In genomic region chr4:155812665-155813181, GRCm38 (mm10) we compare ENCODE assay signal across 8 mouse cellular contexts. TPM values are rescaled to one million over a fixed set of nuclear protein-coding genes. Genes with fewer than 3 reads are reported as not detected.
A peak's percentile ranks its signal among the peaks of the same experiment; 100 is the strongest.
DNase-seq lines count a peak whose midpoint lies in the region; ATAC-seq and TF ChIP-seq lines count a peak whose summit lies in the region.

No protein-coding gene starts in this region.

- 0 out of 2 replicates have a peak, but pooled peaks have one; percentile 21 for TF ChIP-seq EP300 in heart, postnatal 0 days (IDR thresholded peaks at IDR 0.05; ENCODE audit: low read depth)

- H3K27ac ChIP-seq in thymus, adult 2 months (ENCODE audit: control insufficient read depth, insufficient read depth, low read length): peak overlapping the region; percentile 23
- peak overlapping the region; percentile 90 for H3K27ac ChIP-seq in brown adipose tissue, adult 24 weeks (replicated peaks; ENCODE audit: low read depth, low read length)
- peak overlapping the region; percentile 95 for H3K27ac ChIP-seq in heart, postnatal 0 days (ENCODE audit: low read depth)

- peaks cover 67% of the 10 kb centered on the region for H3K36me3 ChIP-seq in thymus, adult 2 months (ENCODE audit: control insufficient read depth, insufficient read depth, low read length)
- peaks cover 69% of the 10 kb centered on the region for H3K36me3 ChIP-seq in heart, postnatal 0 days (replicated peaks; ENCODE audit: control insufficient read depth, insufficient read depth, low read length)

- no peak for TF ChIP-seq CTCF in thymus, adult 2 months (IDR thresholded peaks at IDR 0.05; ENCODE audit: borderline replicate concordance, control insufficient read depth, extremely low read depth, insufficient read depth, low read length, poor library complexity)
- no peak for TF ChIP-seq CTCF in heart, postnatal 0 days (IDR thresholded peaks at IDR 0.05; ENCODE audit: low read depth)

- peak; percentile 39 for DNase-seq in thymus, adult 2 months
- DNase-seq in thymus, adult 18-20 months: no peak
- no peak for DNase-seq in heart, postnatal 0 days (ENCODE audit: low spot score)
- DNase-seq in liver: peak; percentile 28
- peak; percentile 57 for DNase-seq in neural tube, embryonic 10.5 days (ENCODE audit: extremely low spot score, low spot score)
- no peak for DNase-seq in layer of hippocampus, adult 9-11 months
- no peak for DNase-seq in left cerebral cortex, postnatal 36 days (ENCODE audit: low spot score in 2 of 2)

- peak overlapping the region; percentile 84 for H3K4me2 ChIP-seq in heart, postnatal 0 days (ENCODE audit: low read depth, low read length)

- TF ChIP-seq POLR2A in thymus, adult 2 months (IDR thresholded peaks at IDR 0.05; ENCODE audit: control insufficient read depth, extremely low read depth, insufficient read depth, low read length, poor library complexity): no peak

- peak; percentile 11 for ATAC-seq in heart, postnatal 0 days (ENCODE audit: insufficient read depth, low read depth)

- peaks cover 5% of the 10 kb centered on the region; the same call in 1 of the 2 replicates for H3K4me1 ChIP-seq in thymus, adult 2 months (replicated peaks; ENCODE audit: control insufficient read depth, insufficient read depth, low read length)
- peaks cover 8% of the 10 kb centered on the region; the same call in 1 of the 2 replicates for H3K4me1 ChIP-seq in brown adipose tissue, adult 24 weeks (ENCODE audit: control insufficient read depth, insufficient read depth, insufficient read length, low read length)
- H3K4me1 ChIP-seq in heart, postnatal 0 days (ENCODE audit: control insufficient read depth, insufficient read depth): peaks cover 16% of the 10 kb centered on the region; the same call in 1 of the 2 replicates

- intact Hi-C loops in left cerebral cortex, postnatal 36 days (cut with DNase I): no loop called here

- H3K9ac ChIP-seq in heart, postnatal 0 days (replicated peaks; ENCODE audit: low read depth, low read length): peak overlapping the region; percentile 99

- peak overlapping the region; percentile 77 for H3K4me3 ChIP-seq in thymus, adult 2 months (ENCODE audit: control insufficient read depth, insufficient read depth, low read length)
- H3K4me3 ChIP-seq in brown adipose tissue, adult 24 weeks (ENCODE audit: insufficient read depth, low read depth, low read length): peak overlapping the region; percentile 95
- peak overlapping the region; percentile 97 for H3K4me3 ChIP-seq in heart, postnatal 0 days (ENCODE audit: low read depth, low read length)

- WGBS in thymus, adult 2 months: under 1% methylated on average over 49 of the region's 49 CpGs
- under 1% methylated on average over 49 of the region's 49 CpGs for WGBS in heart, postnatal 0 days

- no peaks in the 10 kb centered on the region for H3K27me3 ChIP-seq in thymus, adult 2 months (ENCODE audit: control insufficient read depth, insufficient read depth, low read length)
- no peaks in the 10 kb centered on the region for H3K27me3 ChIP-seq in heart, postnatal 0 days (ENCODE audit: control insufficient read depth, insufficient read depth, low read length)

- no peaks in the 10 kb centered on the region for H3K9me3 ChIP-seq in heart, postnatal 0 days (replicated peaks; ENCODE audit: control insufficient read depth, low read length)

RNA-seq across cellular contexts. Expression of gene Ccnl2, which starts 0.4 kb away (rescaled TPM):
- 131 and 145 TPM in 2 replicates for polyA plus RNA-seq in thymus, adult 2 months (2012; rRNA removed)
- 28.2 and 61.6 TPM in 2 replicates for polyA plus RNA-seq in brown adipose tissue, adult 24 weeks (2012; ENCODE audit: insufficient read depth, insufficient read length, missing spikeins)
- total RNA-seq in heart, postnatal 0 days (2014; rRNA removed; ENCODE audit: low replicate concordance): 58.7 and 80.7 TPM in 2 replicates
- polyA plus RNA-seq in heart, postnatal 0 days (2015; fragmentation: Nextera tagmentation; extraction: Ambion mirVana): 79.6 and 83.0 TPM in 2 replicates
- 10 to 100 TPM; 50.4 to 84.5 TPM for total RNA-seq in left cerebral cortex, postnatal 36 days (2021)

RNA-seq across cellular contexts. Expression of gene Mrpl20, which starts 10.0 kb away (rescaled TPM):
- 74.6 and 77.9 TPM in 2 replicates for polyA plus RNA-seq in thymus, adult 2 months (2012; rRNA removed)
- polyA plus RNA-seq in brown adipose tissue, adult 24 weeks (2012; ENCODE audit: insufficient read depth, insufficient read length, missing spikeins): 367 and 416 TPM in 2 replicates
- total RNA-seq in heart, postnatal 0 days (2014; rRNA removed; ENCODE audit: low replicate concordance): 32.2 and 91.4 TPM in 2 replicates
- 188 and 207 TPM in 2 replicates for polyA plus RNA-seq in heart, postnatal 0 days (2015; fragmentation: Nextera tagmentation; extraction: Ambion mirVana)
- 10 to 100 TPM; 77.3 to 91.6 TPM for total RNA-seq in left cerebral cortex, postnatal 36 days (2021)

RNA-seq across cellular contexts. Expression of gene Aurkaip1, which starts 18.3 kb away (rescaled TPM):
- 230 and 238 TPM in 2 replicates for polyA plus RNA-seq in thymus, adult 2 months (2012; rRNA removed)
- polyA plus RNA-seq in brown adipose tissue, adult 24 weeks (2012; ENCODE audit: insufficient read depth, insufficient read length, missing spikeins): 259 and 309 TPM in 2 replicates
- total RNA-seq in heart, postnatal 0 days (2014; rRNA removed; ENCODE audit: low replicate concordance): 122 and 146 TPM in 2 replicates
- 155 TPM in 2 replicates for polyA plus RNA-seq in heart, postnatal 0 days (2015; fragmentation: Nextera tagmentation; extraction: Ambion mirVana)
- 100 to 1,000 TPM in 1 of 2 experiments, 10 to 100 TPM in 1; 88.7 to 101 TPM for total RNA-seq in left cerebral cortex, postnatal 36 days (2021)

RNA-seq across cellular contexts. Expression of gene Ankrd65, which starts 22.5 kb away (rescaled TPM):
- polyA plus RNA-seq in thymus, adult 2 months (2012; rRNA removed): 0.42 and 0.92 TPM in 2 replicates
- not detected in 2 replicates for polyA plus RNA-seq in brown adipose tissue, adult 24 weeks (2012; ENCODE audit: insufficient read depth, insufficient read length, missing spikeins)
- not detected in 2 replicates for total RNA-seq in heart, postnatal 0 days (2014; rRNA removed; ENCODE audit: low replicate concordance)
- 0.26 TPM in 1 of 2 replicates, not detected in the other for polyA plus RNA-seq in heart, postnatal 0 days (2015; fragmentation: Nextera tagmentation; extraction: Ambion mirVana)
- not detected for total RNA-seq in left cerebral cortex, postnatal 36 days (2021)

RNA-seq across cellular contexts. Expression of gene Mxra8, which starts 26.8 kb away (rescaled TPM):
- polyA plus RNA-seq in thymus, adult 2 months (2012; rRNA removed): 30.7 and 43.4 TPM in 2 replicates
- polyA plus RNA-seq in brown adipose tissue, adult 24 weeks (2012; ENCODE audit: insufficient read depth, insufficient read length, missing spikeins): 17.3 and 22.3 TPM in 2 replicates
- total RNA-seq in heart, postnatal 0 days (2014; rRNA removed; ENCODE audit: low replicate concordance): 99.5 and 113 TPM in 2 replicates
- 57.8 and 62.6 TPM in 2 replicates for polyA plus RNA-seq in heart, postnatal 0 days (2015; fragmentation: Nextera tagmentation; extraction: Ambion mirVana)
- total RNA-seq in left cerebral cortex, postnatal 36 days (2021): 10 to 100 TPM in 1 of 2 experiments, 1 to 10 TPM in 1; 5.8 to 10.3 TPM

Comparison
In these comparisons a context has a peak if more than half of its experiments do, and no peak if none do; other contexts are left out.
1. DNase-seq: peak in thymus, adult 2 months (single experiment), liver (single experiment) and neural tube, embryonic 10.5 days (single experiment); none in thymus, adult 18-20 months (0 of 2), heart, postnatal 0 days (single experiment), layer of hippocampus, adult 9-11 months (single experiment) and left cerebral cortex, postnatal 36 days (0 of 2).
2. H3K27ac ChIP-seq: peak in every context shown above with its lines; median percentile 95 in heart, postnatal 0 days; 90 in brown adipose tissue, adult 24 weeks; 23 in thymus, adult 2 months.
3. Peak in every context shown above with its lines, with median percentiles within 50 percentile points of each other: H3K4me3 ChIP-seq.